Mouse (Mus musculus) urinary bladder, postnatal 14 days (tissue): ENCODE measurements around the gene Lrrc46.
A peak's percentile ranks its signal among the peaks of the same experiment; 100 is the strongest.

Experiments used
- DNase-seq: peaks from one replicate; pipeline ENCODE4 v3.0.0; 2021; ENCODE audit warnings: low spot score

The Lrrc46 gene

DNA sequence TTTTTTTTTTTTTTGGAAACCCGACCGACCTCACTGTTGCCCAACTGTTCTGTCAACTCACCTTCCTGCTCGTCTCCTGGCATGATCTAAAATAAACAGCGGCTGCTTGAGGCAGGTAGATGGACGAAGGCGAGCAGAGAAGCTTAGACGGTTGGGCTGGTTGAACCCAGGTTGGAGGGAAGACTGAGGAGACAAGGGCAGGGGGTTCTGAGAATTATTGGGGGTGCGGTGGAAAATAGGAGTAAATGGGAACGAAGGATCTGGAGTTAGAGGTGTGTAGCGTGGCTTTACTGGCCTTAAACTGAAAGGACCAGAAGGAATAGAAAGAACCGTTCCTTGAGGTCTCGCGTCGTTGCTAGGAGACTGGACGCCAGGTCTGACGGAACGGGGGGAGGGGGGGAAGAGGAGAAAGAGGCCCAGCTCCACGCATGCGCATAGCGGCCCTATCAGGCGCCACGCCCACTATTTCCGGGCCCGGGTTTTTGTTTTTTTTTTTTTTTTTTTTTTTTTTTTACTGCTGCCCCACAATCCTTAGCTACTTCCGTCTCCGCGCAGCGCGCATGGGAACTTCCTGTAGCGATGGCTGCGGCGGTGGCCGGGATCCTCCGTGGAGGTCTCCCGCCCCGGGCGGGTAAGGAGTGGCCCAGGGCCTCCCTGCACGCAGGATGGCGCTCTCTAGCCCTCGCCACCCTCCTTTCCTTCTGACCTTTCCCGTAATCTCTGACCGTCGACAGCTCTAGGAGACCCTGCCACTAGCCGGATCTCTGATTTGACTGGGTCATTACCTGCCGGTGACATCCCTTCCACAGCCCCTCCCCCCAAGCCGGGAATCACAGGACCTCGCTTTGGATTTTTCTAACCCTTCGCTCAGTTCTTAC is at the start of gene Lrrc46, which contains the start of gene Mrpl10:
TSS of gene Lrrc46 (minus strand) at position 386 of the 878 bp plus-strand sequence.
TSS of gene Mrpl10 (plus strand) at position 539 of the 878 bp plus-strand sequence.
- peak; percentile 91 for DNase-seq

- no peak for DNase-seq
Measured at GRCm38 (mm10) chr11:97086365-97086764, 45.2 kb upstream of the Lrrc46 start.

GRCm38 (mm10) chr11:97084821-97085505 is 43.8 kb upstream of the Lrrc46 start:
- no peak for DNase-seq

DNA sequence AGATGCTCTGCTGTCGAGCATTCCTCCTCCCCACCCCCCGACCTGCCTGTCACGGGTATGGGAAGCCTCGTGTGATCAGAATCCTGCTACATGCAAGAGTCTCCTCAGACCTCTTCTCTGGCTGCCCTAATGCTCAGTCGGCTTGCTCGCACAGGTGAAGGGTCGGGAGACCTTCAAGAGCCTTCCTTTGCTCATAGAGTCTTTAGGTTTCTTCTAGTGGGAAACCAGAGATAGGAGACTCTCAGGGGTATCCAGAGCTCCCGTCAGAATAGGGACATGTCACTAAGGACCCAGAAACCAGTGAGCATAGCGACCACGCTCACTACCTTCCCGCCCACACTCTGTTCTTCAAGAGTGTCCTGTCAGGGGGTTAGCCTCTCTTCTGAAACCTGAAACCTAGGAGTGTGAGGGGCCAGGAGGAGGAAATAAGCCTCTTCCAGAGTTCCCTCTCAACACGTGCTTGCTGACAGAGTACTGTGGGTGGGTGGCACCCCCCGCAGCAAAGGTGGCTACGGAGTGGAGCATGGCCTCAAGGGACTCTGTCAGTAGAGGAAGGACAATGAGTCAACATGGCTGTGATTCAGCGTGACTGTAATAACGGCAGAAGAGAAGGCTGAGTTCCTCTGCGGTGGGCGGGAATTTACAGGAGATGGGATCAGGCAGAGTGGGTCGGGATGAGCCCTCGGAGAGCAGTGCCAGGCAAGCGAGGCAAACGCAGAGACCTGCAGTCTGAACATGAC is 42.4 kb upstream of the Lrrc46 start:
- no peak for DNase-seq

GRCm38 (mm10) chr11:97082977-97083376 is 41.8 kb upstream of the Lrrc46 start:
- peak; percentile 52 for DNase-seq

DNA sequence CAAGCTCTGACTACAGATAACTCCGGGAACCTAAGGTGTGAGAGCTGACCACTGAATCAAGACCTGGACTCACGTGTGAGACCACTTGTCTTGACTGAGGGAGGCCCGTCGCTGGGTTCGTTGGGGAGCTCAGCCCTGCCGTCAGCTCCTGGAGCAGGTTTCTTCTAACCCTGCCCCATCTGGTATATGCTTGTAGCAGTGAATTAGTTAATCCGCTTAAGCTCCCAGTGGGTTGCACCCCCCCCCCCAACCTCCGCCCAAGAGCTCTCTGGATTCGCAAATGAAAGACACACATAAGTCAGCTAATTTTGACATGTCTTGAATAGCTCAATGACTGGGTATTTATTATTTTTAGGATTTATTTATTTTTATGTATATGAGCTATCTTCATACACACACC is 39.1 kb upstream of the Lrrc46 start:
- no peak for DNase-seq

DNA sequence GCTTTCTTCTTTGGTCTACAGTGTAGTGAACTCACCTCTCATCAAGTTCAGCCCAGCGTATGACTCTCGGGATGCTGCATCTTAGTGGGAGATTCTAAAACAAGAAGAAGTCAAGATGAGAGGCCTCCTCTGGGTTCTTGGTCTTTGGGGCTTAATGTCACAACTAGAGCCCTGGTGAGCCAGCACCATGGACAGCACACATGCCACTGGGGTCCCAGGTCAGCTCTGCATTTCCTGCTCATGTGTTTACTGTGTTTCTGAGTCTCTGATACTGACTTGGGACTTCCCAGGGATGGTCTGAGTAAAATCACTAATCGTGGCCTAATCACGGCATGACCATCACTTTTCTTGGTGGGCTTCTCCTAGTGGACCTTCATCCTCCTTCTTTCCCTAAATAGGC is 37.5 kb upstream of the Lrrc46 start:
- no peak for DNase-seq

DNA sequence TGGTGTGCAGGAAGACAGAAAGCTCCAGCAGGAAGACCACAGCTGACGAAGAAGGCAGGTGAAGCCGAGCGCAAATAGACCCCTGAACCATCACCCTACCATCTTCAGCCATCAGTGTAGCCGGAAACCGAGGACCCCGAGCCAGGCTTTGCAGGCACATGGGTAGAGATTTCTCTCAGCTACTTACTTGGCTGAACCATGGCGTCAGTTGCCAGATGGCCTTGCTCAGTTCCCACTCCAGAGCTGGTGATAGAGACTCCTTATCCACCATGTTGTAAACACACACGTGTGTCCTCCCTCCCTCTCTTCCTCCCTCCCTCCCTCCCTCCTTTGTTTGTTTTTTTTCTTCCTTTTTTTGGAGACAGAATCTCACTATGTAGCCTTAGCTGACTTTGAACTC is 33.0 kb upstream of the Lrrc46 start:
- DNase-seq, result no peak

GRCm38 (mm10) chr11:97072533-97072932 is 31.3 kb upstream of the Lrrc46 start:
- no peak for DNase-seq

GRCm38 (mm10) chr11:97071129-97071528 is 29.9 kb upstream of the Lrrc46 start:
- no peak for DNase-seq

DNA sequence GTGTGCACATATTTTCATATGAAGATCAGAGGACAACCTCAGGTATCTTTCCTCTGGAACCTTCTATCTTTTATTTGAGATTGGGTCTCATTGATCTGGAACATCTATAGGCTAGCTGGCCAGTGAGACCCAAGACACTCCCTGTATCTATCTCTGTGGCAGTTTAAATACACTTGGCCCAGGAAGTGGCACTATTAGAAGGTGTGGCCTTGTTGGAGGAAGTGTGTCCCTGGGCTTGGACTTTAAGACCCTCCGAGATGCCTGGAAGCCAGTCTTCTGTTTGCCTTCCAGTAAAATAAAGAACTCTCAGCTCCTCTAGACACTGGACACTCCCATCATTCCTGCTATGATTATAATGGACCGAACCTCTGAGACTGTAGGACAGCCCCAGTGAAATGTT is 28.6 kb upstream of the Lrrc46 start:
- no peak for DNase-seq

DNA sequence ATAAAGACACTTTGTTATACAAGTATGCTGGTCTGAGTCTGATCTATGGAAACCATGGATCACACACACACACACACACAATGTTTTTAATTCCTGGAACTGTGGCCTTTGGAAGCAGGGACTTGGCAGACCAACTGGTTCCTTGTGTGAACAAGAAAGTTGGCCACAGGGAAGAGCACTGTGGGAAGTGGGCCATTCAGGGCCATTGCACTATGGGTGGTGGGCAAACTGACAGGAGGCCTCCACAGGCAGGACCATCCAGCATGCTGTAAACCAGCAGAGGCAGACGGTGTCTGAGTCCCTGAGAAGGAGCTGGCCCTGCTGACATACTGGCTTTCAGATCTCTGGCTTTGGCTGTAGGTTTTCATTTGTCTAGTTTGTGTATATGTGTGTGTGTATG is 28.1 kb upstream of the Lrrc46 start:
- DNase-seq, result no peak

DNA sequence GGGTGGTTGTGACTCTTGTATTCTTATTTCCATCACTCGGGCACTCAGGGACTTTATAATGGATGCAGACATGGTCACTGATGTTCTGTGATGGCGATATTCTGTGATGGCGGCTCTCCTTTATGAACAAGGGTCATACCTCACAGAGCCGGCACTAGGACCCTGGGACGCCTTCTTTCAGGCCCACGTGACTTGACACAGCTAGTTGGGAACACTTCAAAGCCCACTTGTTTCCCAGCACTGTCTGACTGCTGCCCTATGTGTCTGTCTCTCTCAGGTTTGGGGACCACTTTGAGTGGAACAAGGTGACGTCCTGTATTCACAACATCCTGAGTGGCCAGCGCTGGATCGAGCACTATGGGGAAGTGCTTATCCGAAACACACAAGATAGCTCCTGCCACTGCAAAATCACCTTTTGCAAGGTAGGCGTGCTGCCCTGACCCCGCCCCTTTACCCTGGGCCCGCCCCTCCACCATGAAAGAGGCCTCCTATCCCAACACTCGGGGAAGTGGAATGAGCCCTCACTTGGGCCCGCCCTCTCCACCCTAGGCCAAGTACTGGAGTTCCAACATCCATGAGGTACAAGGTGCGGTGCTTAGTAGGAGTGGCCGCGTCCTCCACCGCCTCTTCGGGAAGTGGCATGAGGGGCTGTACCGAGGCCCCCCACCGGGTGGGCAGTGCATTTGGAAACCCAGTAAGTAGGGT is 25.6 kb upstream of the Lrrc46 start:
- no peak for DNase-seq

DNA sequence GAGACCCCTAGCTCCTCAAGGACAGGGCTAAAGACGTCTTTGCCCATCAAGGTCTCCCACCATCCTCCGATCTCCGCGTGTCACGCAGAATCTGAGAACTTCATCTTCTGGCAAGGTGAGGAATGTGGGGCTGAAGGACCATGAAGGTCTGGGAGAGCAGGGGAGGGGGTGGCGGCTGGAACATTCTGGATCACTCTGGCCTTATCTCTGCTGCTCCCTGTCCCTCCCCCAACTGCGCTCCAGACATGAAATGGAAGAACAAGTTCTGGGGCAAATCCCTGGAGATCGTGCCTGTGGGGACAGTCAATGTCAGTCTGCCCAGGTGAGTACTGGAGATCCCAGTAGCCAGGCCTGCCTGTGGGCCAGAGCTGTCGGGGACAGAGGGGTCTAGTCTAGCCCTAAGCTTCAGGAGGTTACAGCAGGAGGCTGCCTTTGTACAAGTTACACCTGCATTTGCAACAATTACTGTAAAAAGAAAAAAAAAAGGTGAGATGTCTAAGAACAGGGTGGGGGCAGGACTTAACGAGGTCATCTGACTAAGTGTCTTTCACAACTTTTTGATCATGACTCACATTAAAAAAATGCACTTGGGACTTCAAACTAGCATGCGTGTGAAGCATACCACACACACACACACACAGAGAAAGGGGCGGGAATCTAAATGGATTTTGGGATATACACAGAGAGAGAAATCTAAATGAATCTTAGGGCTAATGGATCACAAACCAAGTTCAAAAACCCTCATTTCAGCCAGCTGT is 24.5 kb upstream of the Lrrc46 start:
- no peak for DNase-seq

DNA sequence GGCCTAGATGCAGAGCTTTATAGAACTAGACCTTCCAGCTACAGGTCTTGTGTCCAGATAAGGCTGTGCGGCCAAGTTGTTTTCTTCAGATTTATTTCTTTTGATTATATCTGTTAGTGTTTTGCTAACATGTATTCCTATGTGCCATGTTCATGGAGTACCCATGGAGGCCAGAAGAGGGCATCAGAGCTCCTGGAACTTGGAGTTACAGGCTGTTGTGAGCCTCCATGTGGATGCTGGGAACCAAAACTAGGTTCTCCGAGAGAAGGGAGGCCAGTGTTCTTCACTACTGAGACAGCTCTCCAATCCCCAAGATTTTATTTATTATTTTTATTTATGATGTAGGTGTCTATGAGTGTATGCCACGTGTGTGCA is 22.7 kb upstream of the Lrrc46 start:
- DNase-seq, result no peak

DNA sequence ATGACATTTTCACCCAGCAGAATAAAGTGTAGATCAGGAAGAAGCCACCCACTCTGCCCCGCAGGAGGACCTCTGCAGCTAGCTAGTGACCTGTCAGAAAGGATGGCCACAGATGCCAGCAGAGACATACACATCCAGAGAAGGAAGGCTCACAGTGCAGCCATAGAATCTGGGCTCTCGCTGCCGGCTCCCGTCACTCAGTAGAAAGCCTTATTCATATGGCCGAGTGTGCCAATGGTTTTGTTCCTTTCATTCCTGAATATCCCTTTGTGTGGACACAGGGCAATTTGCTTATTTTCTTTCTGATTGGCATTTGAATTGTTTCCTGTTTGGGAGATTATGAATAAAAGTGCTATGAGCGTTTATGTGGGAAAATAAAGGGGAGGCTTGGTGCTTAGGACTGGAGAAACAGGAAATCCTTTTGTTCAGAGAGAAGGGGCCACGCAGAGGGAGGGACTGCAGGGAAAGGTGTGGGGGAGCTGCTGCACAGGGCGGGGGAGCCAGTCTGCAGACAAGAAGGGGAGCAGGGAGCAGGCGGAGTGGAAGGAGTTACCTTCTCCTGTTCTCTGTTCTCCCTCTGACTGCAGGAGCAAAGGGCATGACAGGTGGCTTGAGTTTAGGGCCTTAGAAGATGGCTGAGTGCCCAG is 22.2 kb upstream of the Lrrc46 start:
- no peak for DNase-seq

GRCm38 (mm10) chr11:97052219-97052646 is 11.0 kb upstream of the Lrrc46 start:
- DNase-seq, result peak; percentile 60

- no peak for DNase-seq
Measured at GRCm38 (mm10) chr11:97050944-97051586, 9.9 kb upstream of the Lrrc46 start.

GRCm38 (mm10) chr11:97050216-97050943 is 9.2 kb upstream of the Lrrc46 start, which contains the start of gene Osbpl7:
TSS of gene Osbpl7 (plus strand) at chr11:97050628.
- DNase-seq, result peak; percentile 74
